Mouse (Mus musculus) heart, adult 2 months (tissue): ENCODE measurements at regions not wholly inside any gene's neighbourhood (a gene's known extent, or its start where the extent isn't known, plus 50 kb on each side); places are given as distances from the start of the nearest gene placed in this dataset.

ENCODE experiments used
- CTCF ChIP-seq: fragments of 200-600 bp; IDR thresholded peaks from 2 replicates; pipeline ENCODE4 v1.8.1; 2022; ENCODE audit warnings: antibody characterized with exemption, mild to moderate bottlenecking, moderate library complexity
- EP300 ChIP-seq: fragments of 200-500 bp; IDR thresholded peaks from 2 replicates; pipeline ENCODE4 v1.6.1; 2011; ENCODE audit warnings: low read depth, low read length, control low read depth; ENCODE audit not compliant: insufficient read depth
- POLR2A ChIP-seq: fragments of 200-500 bp; IDR thresholded peaks from 2 replicates; pipeline ENCODE4 v1.6.1; 2011; ENCODE audit warnings: mild to moderate bottlenecking, low read depth, low read length, control low read depth; ENCODE audit not compliant: insufficient read depth

- TF ChIP-seq CTCF (no peak), EP300 (no peak), POLR2A (no peak)
These were observed 235.4 kb upstream of the F930015N05Rik start for GRCm38 (mm10) chr11:64671898-64672297.
